Mouse (Mus musculus): ENCODE measurements around the gene CK137956.

CK137956 gene

DNA sequence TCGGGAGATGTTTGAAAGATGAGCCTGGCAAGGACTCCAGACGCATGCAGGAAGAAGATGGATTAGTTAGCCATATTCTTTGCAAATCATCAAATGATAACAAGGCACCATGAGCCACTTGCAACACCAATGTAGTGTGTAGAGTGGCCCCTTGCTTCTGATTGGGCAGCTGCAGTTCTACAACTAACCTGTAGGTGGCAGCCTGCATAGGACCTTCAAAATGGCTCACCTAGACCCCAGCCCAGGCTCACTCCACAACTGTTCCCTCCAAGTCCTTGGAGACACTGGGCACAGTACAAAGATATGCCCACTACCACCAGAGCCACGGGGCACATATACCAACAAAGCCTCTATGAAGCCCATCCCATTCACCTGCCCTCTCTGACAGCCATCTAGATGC, 35.4 kb downstream of the CK137956 start:
- no peak for DNase-seq (ENCODE audit: extremely low spot score, low read depth, low spot score)

DNA sequence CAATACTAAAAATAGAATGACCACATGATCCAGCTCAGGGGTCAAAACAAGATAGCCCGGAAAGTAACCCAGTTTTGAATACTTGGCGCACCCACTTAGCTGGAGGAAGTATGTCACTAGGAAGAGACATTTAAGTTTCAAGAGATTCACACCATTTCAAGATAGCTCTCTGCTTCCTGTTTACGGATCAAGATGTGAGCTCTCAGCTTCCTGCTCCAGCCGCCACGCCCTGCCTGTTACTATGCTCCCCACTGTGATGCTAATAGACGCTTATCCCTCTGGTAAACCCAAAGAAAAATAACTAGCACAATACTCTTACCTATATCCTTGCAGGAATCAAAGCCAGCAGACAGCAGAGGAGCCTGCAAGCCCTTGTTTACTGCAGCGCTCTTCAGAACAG, 57.2 kb downstream of the CK137956 start:
- no peak for DNase-seq (ENCODE audit: extremely low spot score, low read depth, low spot score)

DNA sequence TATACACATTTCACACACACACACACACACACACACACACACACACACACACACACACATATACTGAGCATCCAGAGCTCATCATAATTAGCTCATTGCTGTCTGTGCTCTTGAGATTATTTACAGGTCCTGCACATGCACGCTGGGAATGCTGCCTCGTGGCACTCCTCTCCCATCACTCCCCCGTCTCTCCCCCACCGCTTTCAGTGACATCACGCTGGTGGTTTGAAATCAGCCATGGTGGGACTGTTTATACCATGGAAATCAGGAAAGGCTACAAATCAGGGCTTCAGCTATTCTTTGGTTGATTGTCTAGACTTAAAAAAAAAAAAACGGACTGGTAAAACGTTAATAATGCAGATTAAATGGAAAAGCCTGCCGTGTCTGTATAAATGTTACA, 63.6 kb downstream of the CK137956 start:
- no peak for DNase-seq (ENCODE audit: extremely low spot score, low read depth, low spot score)

DNA sequence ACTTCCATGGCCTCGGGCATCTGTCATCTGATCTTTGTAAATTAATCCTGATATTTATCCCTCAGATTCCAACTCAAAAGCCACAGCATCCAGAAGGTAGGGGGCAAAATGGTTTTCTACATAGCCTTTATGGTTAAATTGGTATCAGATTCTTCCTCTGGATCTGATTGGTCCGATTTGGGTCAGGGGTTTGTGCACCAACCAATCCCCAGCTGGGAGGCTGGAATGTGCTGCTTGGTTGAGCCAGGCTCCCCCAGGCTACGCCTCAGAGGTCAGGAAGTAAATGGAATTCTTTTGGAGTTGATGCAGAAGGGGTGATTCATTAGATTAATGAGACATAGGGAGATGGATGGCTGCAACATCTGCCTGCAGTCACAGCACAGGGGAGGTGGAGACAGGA, 66.8 kb downstream of the CK137956 start:
- DNase-seq (ENCODE audit: extremely low spot score, low read depth, low spot score), result no peak

DNA sequence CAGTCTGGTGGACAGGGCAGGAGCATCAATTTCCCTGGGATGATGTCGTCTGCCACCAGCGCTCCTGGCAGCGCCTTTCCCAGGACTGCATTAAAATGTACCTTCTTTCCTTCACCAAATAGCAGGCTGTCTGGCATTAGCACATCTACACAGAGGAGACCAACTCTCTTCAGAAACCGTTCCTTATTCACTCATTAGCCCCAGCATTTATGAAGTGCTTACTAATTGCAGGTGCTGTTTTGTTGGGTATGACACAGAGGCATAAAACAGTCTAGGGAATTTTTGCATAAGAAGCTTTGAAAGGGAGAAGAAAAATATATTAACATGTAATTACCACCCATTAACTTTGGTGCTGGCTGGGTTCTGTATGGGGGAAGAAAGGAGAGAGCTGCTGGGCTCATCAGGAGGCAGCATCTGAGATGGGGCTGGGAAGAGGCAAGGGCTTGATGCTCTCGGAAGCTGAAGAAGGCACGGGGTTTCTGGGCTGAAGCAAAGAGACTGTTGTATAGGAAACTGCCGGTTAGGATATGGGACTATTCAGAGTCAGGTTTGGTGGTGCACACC, 69.8 kb downstream of the CK137956 start:
- DNase-seq (ENCODE audit: extremely low spot score, low read depth, low spot score), result no peak

DNA sequence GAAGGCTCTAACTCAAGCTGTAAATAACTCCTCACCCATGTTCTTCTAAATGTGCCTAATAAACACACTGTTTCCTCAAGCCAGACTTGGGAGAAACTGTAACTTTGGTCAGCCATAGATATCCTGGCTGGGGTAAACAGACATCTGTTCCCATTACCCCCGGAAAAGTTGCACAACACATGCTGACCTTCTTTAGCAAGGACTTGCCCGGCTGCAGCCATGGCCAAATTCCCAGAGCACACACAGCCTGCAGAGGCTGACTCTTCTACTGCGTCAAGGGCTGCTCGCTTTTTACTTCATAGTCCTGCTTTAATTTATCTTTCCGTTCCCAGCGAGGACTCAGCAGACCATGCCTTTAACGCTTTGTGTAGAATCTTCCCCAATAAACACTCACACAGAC, 81.7 kb downstream of the CK137956 start:
- no peak for DNase-seq (ENCODE audit: extremely low spot score, low read depth, low spot score)

DNA sequence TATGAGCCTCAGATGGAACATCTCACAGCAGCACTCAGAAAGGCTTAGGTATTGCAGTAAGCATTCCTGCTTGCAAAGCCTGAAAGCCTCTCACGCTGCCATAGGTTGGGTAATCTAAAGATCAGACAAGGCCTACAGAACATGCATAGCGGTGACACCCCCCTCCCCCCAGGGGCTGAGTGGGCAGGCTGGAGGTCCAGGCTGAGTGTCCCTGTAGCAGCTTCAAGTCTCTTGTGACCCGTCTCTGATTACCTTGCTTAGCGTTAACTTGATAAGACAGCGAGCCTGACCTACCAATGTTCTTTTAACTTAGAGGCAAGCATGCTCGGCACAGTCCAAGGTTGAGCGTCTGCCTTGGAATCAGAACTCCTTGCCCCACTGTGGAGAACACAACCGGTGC, 91.8 kb downstream of the CK137956 start:
- DNase-seq (ENCODE audit: extremely low spot score, low read depth, low spot score), result no peak

Measured in hindlimb bud, embryonic 11.5 days (tissue).